ENCODE assay signal across 8 mouse cellular contexts in the genomic region with DNA sequence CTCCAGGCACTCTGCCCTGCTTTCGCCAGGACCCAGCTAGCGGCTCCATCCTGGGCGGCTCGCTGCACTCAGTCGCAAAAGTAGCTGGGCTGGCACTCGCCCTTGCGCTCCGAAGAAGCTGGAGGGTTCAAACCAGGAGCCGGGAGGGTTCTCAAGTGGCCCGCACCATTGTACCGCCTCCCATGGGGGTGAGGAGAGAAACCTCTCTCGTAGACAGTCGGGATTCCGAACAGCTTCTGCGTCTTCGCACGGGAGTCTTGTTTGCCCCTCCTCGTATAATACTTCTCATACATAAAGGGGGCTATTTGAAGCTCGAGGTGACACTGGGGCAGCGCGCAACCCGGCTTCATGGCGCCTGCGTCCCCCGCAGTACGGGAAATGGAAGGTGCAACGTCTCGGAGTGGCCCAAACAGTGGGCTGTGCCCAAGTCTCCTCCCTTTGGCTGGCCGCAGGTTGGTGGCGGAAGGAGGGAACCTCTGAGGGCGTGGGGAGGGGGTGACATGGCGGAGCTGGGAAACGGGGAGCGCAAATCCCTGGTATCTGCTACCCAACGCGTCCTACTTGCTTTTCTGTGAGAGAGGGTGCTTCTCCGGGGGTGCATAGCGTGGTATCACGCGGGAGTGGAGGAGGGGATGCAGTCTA. TPM values are rescaled to one million over a fixed set of nuclear protein-coding genes. Genes with fewer than 3 reads are reported as not detected.
DNase-seq lines count a peak whose midpoint lies in the region; ATAC-seq and TF ChIP-seq lines count a peak whose summit lies in the region.

A gene (plus strand): TSS at position 124 of the 642 bp plus-strand sequence.

- H3K27ac ChIP-seq in embryonic facial prominence, embryonic 14.5 days (replicated peaks; ENCODE audit: low read depth, low read length), result peak within 1 kb of the TSS; percentile 88
- peak within 1 kb of the TSS; percentile 89 for H3K27ac ChIP-seq in limb, embryonic 14.5 days (replicated peaks; ENCODE audit: low read depth, low read length)
- peak within 1 kb of the TSS; percentile 87 for H3K27ac ChIP-seq in midbrain, postnatal 0 days (ENCODE audit: low read depth, low read length)

- peak; percentile 87 for ATAC-seq in embryonic facial prominence, embryonic 14.5 days (ENCODE audit: low read depth)
- ATAC-seq in limb, embryonic 14.5 days (ENCODE audit: low FRiP score, low read depth), result peak; percentile 90
- ATAC-seq in midbrain, postnatal 0 days (ENCODE audit: low FRiP score), result peak; percentile 87

- H3K9me3 ChIP-seq in embryonic facial prominence, embryonic 14.5 days (ENCODE audit: control insufficient read depth, low read length), result no peaks in the 10 kb centered on the region
- no peaks in the 10 kb centered on the region for H3K9me3 ChIP-seq in limb, embryonic 14.5 days (ENCODE audit: control insufficient read depth, low read length)
- H3K9me3 ChIP-seq in midbrain, postnatal 0 days (ENCODE audit: low read length), result no peaks in the 10 kb centered on the region

- TF ChIP-seq POLR2A in limb, embryonic 14.5 days (IDR thresholded peaks at IDR 0.05; ENCODE audit: borderline replicate concordance, extremely low read depth, insufficient read depth, insufficient read length), result peak; percentile 71; the same call in 1 of the 2 replicates

- DNase-seq in 3134 (ENCODE audit: extremely low read depth, insufficient read length, low spot score), result peak; percentile 88
- DNase-seq in adrenal gland, postnatal 36 days, result peak; percentile 92 to 93
- DNase-seq in embryonic facial prominence, embryonic 14.5 days (ENCODE audit: low spot score), result peak; percentile 93
- DNase-seq in heart, adult 8-10 months (ENCODE audit: low spot score), result peak; percentile 92
- peak; percentile 95 for DNase-seq in kidney, adult 9 months
- peak; percentile 80 for DNase-seq in limb, embryonic 14.5 days (ENCODE audit: low spot score)
- DNase-seq in midbrain, postnatal 0 days (ENCODE audit: low spot score), result peak; percentile 90
- peak; percentile 81 to 87 for DNase-seq in spleen, postnatal 14 days (ENCODE audit: low spot score in 2 of 2)

- H3K36me3 ChIP-seq in embryonic facial prominence, embryonic 14.5 days (ENCODE audit: control insufficient read depth, insufficient read depth, low read length), result no peaks in the 10 kb centered on the region
- no peaks in the 10 kb centered on the region for H3K36me3 ChIP-seq in limb, embryonic 14.5 days (ENCODE audit: control insufficient read depth, insufficient read depth, low read length)
- H3K36me3 ChIP-seq in midbrain, postnatal 0 days (ENCODE audit: insufficient read depth, low read length), result peaks cover 3% of the 10 kb centered on the region; the same call in 1 of the 2 replicates

- H3K4me3 ChIP-seq in embryonic facial prominence, embryonic 14.5 days (ENCODE audit: low read depth, low read length), result peak within 1 kb of the TSS; percentile 70
- H3K4me3 ChIP-seq in limb, embryonic 14.5 days (replicated peaks; ENCODE audit: low read length), result peak within 1 kb of the TSS; percentile 72
- H3K4me3 ChIP-seq in midbrain, postnatal 0 days (ENCODE audit: low read depth, low read length), result peak within 1 kb of the TSS; percentile 52

- peak within 1 kb of the TSS; percentile 92 for H3K4me2 ChIP-seq in embryonic facial prominence, embryonic 14.5 days (ENCODE audit: low read depth, low read length)
- H3K4me2 ChIP-seq in limb, embryonic 14.5 days (replicated peaks; ENCODE audit: low read depth, low read length, severe bottlenecking), result peak within 1 kb of the TSS; percentile 97
- H3K4me2 ChIP-seq in midbrain, postnatal 0 days (ENCODE audit: low read depth, low read length, poor library complexity, severe bottlenecking), result peak within 1 kb of the TSS; percentile 91

- under 1% methylated on average over 36 of the region's 40 CpGs for WGBS in embryonic facial prominence, embryonic 14.5 days
- under 1% methylated on average over 40 of the region's 40 CpGs for WGBS in limb, embryonic 14.5 days
- under 1% methylated on average over 40 of the region's 40 CpGs for WGBS in midbrain, postnatal 0 days

- peak within 1 kb of the TSS; percentile 71 for H3K9ac ChIP-seq in embryonic facial prominence, embryonic 14.5 days (ENCODE audit: low read depth, low read length)
- H3K9ac ChIP-seq in limb, embryonic 14.5 days (ENCODE audit: low read depth, low read length, severe bottlenecking), result peak within 1 kb of the TSS; percentile 74
- peak within 1 kb of the TSS; percentile 84 for H3K9ac ChIP-seq in midbrain, postnatal 0 days (replicated peaks; ENCODE audit: low read length, poor library complexity, severe bottlenecking)

- H3K4me1 ChIP-seq in embryonic facial prominence, embryonic 14.5 days (ENCODE audit: control insufficient read depth, insufficient read depth, low read length), result peaks cover 26% of the 10 kb centered on the region
- H3K4me1 ChIP-seq in limb, embryonic 14.5 days (ENCODE audit: control insufficient read depth, insufficient read depth, low read length), result peaks cover 25% of the 10 kb centered on the region
- peaks cover 18% of the 10 kb centered on the region for H3K4me1 ChIP-seq in midbrain, postnatal 0 days (ENCODE audit: insufficient read depth, low read length)

- no peak; the same call in 1 of the 2 replicates for TF ChIP-seq CTCF in midbrain, postnatal 0 days (IDR thresholded peaks at IDR 0.05)

- peaks cover 31% of the 10 kb centered on the region for H3K27me3 ChIP-seq in embryonic facial prominence, embryonic 14.5 days (replicated peaks; ENCODE audit: control insufficient read depth, insufficient read depth, low read length)
- peaks cover 31% of the 10 kb centered on the region for H3K27me3 ChIP-seq in limb, embryonic 14.5 days (ENCODE audit: control insufficient read depth, insufficient read depth, low read length)
- peaks cover 21% of the 10 kb centered on the region; the same call in 1 of the 2 replicates for H3K27me3 ChIP-seq in midbrain, postnatal 0 days (ENCODE audit: insufficient read depth, low read length)

RNA-seq across cellular contexts. Expression of the gene that starts here (rescaled TPM):
- 10 to 100 TPM; 38.8 to 57.7 TPM for total RNA-seq in adrenal gland, postnatal 36 days (2021)
- polyA plus RNA-seq in embryonic facial prominence, embryonic 14.5 days (2014; fragmentation: Nextera tagmentation; extraction: Ambion mirVana), result 3.0 and 3.5 TPM in 2 replicates
- total RNA-seq in heart, adult 8-10 months (2022), result 10 to 100 TPM; 42.1 to 52.4 (median 44.2) TPM
- polyA plus RNA-seq in limb, embryonic 14.5 days (2012; rRNA removed), result 53.8 and 78.4 TPM in 2 replicates
- polyA plus RNA-seq in limb, embryonic 14.5 days (2014; fragmentation: Nextera tagmentation; extraction: Ambion mirVana), result 1.8 and 2.7 TPM in 2 replicates
- 70.1 and 84.8 TPM in 2 replicates for total RNA-seq in midbrain, postnatal 0 days (2014; rRNA removed)
- polyA plus RNA-seq in midbrain, postnatal 0 days (2015; fragmentation: Nextera tagmentation; extraction: Ambion mirVana), result 3.2 and 3.8 TPM in 2 replicates

Comparison
In these comparisons a context has a peak if more than half of its experiments do, and no peak if none do; other contexts are left out.
1. Peak in every context shown above with its lines: DNase-seq, ATAC-seq, H3K4me3 ChIP-seq and H3K27ac ChIP-seq.